8 mouse cellular contexts compared by ENCODE assay signal in the genomic region with DNA sequence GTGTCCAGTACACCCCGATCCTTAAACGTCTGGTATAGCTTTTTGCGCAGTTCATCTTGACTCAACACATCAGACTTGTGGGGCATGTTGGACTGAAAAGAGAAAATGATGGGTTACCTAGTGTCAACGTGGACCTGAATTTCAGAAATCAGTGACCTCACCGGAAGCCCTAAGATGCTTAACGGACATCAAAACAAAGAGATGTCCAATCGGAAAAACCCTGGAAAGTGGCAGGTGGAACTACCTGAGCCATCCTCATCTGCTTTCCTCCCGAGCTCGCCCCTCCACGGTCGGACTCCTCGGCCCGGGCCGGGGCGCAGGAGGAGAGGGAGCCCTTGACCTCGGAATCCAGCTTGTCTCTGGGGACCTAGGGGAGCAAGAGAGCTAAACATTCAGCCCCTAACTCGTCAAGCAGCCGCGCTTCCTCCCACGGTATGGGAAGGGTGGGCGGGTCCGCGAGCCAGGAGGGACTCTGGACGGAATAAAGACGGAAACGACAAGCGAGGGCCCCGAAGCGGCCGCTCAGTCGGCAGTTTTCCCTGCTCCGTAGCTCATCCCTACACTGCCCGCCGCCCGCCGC. TPM values are rescaled to one million over a fixed set of nuclear protein-coding genes. Genes with fewer than 3 reads are reported as not detected.
DNase-seq lines count a peak whose midpoint lies in the region; ATAC-seq and TF ChIP-seq lines count a peak whose summit lies in the region.

Gene Trappc2, plus strand, starts transcription at position 539 of the 580 bp plus-strand sequence.

- no peak for TF ChIP-seq CTCF in lung, postnatal 0 days (IDR thresholded peaks at IDR 0.05)
- TF ChIP-seq CTCF in olfactory bulb, adult 2 months (IDR thresholded peaks at IDR 0.05; ENCODE audit: insufficient read depth, low read depth, low read length) = no peak

- peak within 1 kb of the TSS; percentile 74 for H3K27ac ChIP-seq in lung, postnatal 0 days (ENCODE audit: low read length)
- H3K27ac ChIP-seq in forebrain, embryonic 13.5 days = peak within 1 kb of the TSS; percentile 65
- H3K27ac ChIP-seq in limb, embryonic 13.5 days = peak within 1 kb of the TSS; percentile 52; the same call in 1 of the 2 replicates
- peak within 1 kb of the TSS; percentile 5; the same call in 1 of the 2 replicates for H3K27ac ChIP-seq in olfactory bulb, adult 2 months (ENCODE audit: insufficient read depth, low read depth, low read length)

- H3K9ac ChIP-seq in lung, postnatal 0 days (replicated peaks; ENCODE audit: low read depth) = peak within 1 kb of the TSS; percentile 54
- peak within 1 kb of the TSS; percentile 85 for H3K9ac ChIP-seq in forebrain, embryonic 13.5 days
- H3K9ac ChIP-seq in limb, embryonic 13.5 days = peak within 1 kb of the TSS; percentile 78

- DNase-seq in lung, postnatal 0 days (ENCODE audit: low spot score) = peak; percentile 29
- DNase-seq in lung, postnatal 14 days = no peak
- DNase-seq in adrenal gland, postnatal 36 days = no peak
- DNase-seq in heart, postnatal 4 days = no peak
- DNase-seq in kidney, postnatal 10 days = no peak

- H3K36me3 ChIP-seq in lung, postnatal 0 days (ENCODE audit: insufficient read depth, low read length) = no peaks in the 10 kb centered on the region
- H3K36me3 ChIP-seq in forebrain, embryonic 13.5 days (ENCODE audit: poor library complexity, severe bottlenecking) = peaks cover 2% of the 10 kb centered on the region; the same call in 1 of the 2 replicates
- H3K36me3 ChIP-seq in limb, embryonic 13.5 days = no peaks in the 10 kb centered on the region

- no peaks in the 10 kb centered on the region for H3K9me3 ChIP-seq in lung, postnatal 0 days (ENCODE audit: low read length)
- H3K9me3 ChIP-seq in forebrain, embryonic 13.5 days (replicated peaks) = no peaks in the 10 kb centered on the region
- no peaks in the 10 kb centered on the region for H3K9me3 ChIP-seq in limb, embryonic 13.5 days

- no peak; the same call in none of the 2 replicates for ATAC-seq in lung, postnatal 0 days
- peak; percentile 85; the same call in 1 of the 2 replicates for ATAC-seq in forebrain, embryonic 13.5 days
- ATAC-seq in limb, embryonic 13.5 days (ENCODE audit: low FRiP score, low read depth) = peak; percentile 86

- H3K27me3 ChIP-seq in lung, postnatal 0 days (replicated peaks; ENCODE audit: insufficient read depth, low read length) = no peaks in the 10 kb centered on the region
- peaks cover 15% of the 10 kb centered on the region; the same call in 1 of the 2 replicates for H3K27me3 ChIP-seq in forebrain, embryonic 13.5 days
- peaks cover 58% of the 10 kb centered on the region for H3K27me3 ChIP-seq in limb, embryonic 13.5 days

- no peaks in the 10 kb centered on the region for H3K4me1 ChIP-seq in lung, postnatal 0 days (ENCODE audit: insufficient read depth, low read depth, low read length)
- H3K4me1 ChIP-seq in forebrain, embryonic 13.5 days = peaks cover 8% of the 10 kb centered on the region; the same call in 1 of the 2 replicates
- H3K4me1 ChIP-seq in limb, embryonic 13.5 days = 0 out of 2 replicates have a peak, but pooled peaks cover 9% of the 10 kb centered on the region
- no peaks in the 10 kb centered on the region for H3K4me1 ChIP-seq in olfactory bulb, adult 2 months (ENCODE audit: control insufficient read depth, insufficient read depth, low read length)

- peak within 1 kb of the TSS; percentile 65 for H3K4me2 ChIP-seq in lung, postnatal 0 days (replicated peaks; ENCODE audit: low read depth, low read length)
- H3K4me2 ChIP-seq in forebrain, embryonic 13.5 days = peak within 1 kb of the TSS; percentile 64
- H3K4me2 ChIP-seq in limb, embryonic 13.5 days (replicated peaks) = peak within 1 kb of the TSS; percentile 64

- WGBS in lung, postnatal 0 days = 16% methylated on average over 10 of the region's 36 CpGs
- WGBS in forebrain, embryonic 13.5 days = 21% methylated on average over 30 of the region's 36 CpGs
- 9% methylated on average over 34 of the region's 36 CpGs for WGBS in limb, embryonic 13.5 days
- 9% methylated on average over 35 of the region's 36 CpGs for WGBS in olfactory bulb, adult 2 months

- TF ChIP-seq EP300 in lung, postnatal 0 days (IDR thresholded peaks at IDR 0.05) = no peak

- peak within 1 kb of the TSS; percentile 56 for H3K4me3 ChIP-seq in lung, postnatal 0 days (ENCODE audit: low read depth, low read length)
- H3K4me3 ChIP-seq in forebrain, embryonic 13.5 days = peak within 1 kb of the TSS; percentile 57
- peak within 1 kb of the TSS; percentile 58 for H3K4me3 ChIP-seq in limb, embryonic 13.5 days
- peak within 1 kb of the TSS; percentile 80 for H3K4me3 ChIP-seq in olfactory bulb, adult 2 months (ENCODE audit: insufficient read depth, low read depth, low read length)

- no peak for TF ChIP-seq POLR2A in olfactory bulb, adult 2 months (IDR thresholded peaks at IDR 0.05; ENCODE audit: insufficient read depth, low read depth, low read length)

RNA-seq across cellular contexts. Expression of gene Trappc2, which starts in this region (rescaled TPM):
- polyA plus RNA-seq in lung, postnatal 0 days (2015; fragmentation: Nextera tagmentation; extraction: Ambion mirVana) = 41.3 and 47.3 TPM in 2 replicates
- total RNA-seq in adrenal gland, postnatal 36 days (2021) = 10 to 100 TPM; 23.4 to 24.4 TPM
- polyA plus RNA-seq in forebrain, embryonic 13.5 days (2015; fragmentation: Nextera tagmentation; extraction: Ambion mirVana) = 66.3 and 66.9 TPM in 2 replicates
- 10 to 100 TPM; 15.1 to 15.8 TPM for total RNA-seq in heart, postnatal 4 days (2021)
- 20.8 and 22.8 TPM in 2 replicates for polyA plus RNA-seq in limb, embryonic 13.5 days (2015; fragmentation: Nextera tagmentation; extraction: Ambion mirVana)
- not detected in 2 replicates for polyA plus RNA-seq in olfactory bulb, adult 2 months (2012; ENCODE audit: insufficient read depth, insufficient read length, low replicate concordance, missing spikeins)

Comparison
In these comparisons a context has a peak if more than half of its experiments do, and no peak if none do; other contexts are left out.
1. RNA of gene Trappc2 (polyA plus RNA-seq): 66.3 to 66.9 TPM in forebrain, embryonic 13.5 days, 41.3 to 47.3 TPM in lung, postnatal 0 days and 20.8 to 22.8 TPM in limb, embryonic 13.5 days; not detected in olfactory bulb, adult 2 months; every median in the first group is over 10 times any median in the second.
2. H3K27ac ChIP-seq: peak in every context shown above with its lines; median percentile 74 in lung, postnatal 0 days; 65 in forebrain, embryonic 13.5 days; 52 in limb, embryonic 13.5 days; 5 in olfactory bulb, adult 2 months.
3. Peak in every context shown above with its lines, with median percentiles within 50 percentile points of each other: H3K4me2 ChIP-seq, H3K4me3 ChIP-seq and H3K9ac ChIP-seq.